Mouse (Mus musculus) mouse embryonic stem cell (cell line): ENCODE measurements around the gene Tmem245.
"Not testable (repeated sequence)": the region's sequence is repeated elsewhere in the genome, so short reads cannot be mapped to it uniquely, and the experiment has no call there.

Experiments used
- in situ Hi-C, 2 experiments: fragments of 300-500 bp; cut with MboI; formaldehyde crosslinking; loops; 1 replicate in 1 of 2; 3 replicates in 1 of 2; pipeline ENCODE4 v1.14.3; 2019 to 2020; ENCODE audit warnings: low sequenced_read_pairs in 2 of 2, low pct_unique_long_range_greater_than_20kb in 1 of 2, mixed read lengths in 1 of 2; ENCODE audit not compliant: unreplicated experiment in 1 of 2

Gene Tmem245

DNA sequence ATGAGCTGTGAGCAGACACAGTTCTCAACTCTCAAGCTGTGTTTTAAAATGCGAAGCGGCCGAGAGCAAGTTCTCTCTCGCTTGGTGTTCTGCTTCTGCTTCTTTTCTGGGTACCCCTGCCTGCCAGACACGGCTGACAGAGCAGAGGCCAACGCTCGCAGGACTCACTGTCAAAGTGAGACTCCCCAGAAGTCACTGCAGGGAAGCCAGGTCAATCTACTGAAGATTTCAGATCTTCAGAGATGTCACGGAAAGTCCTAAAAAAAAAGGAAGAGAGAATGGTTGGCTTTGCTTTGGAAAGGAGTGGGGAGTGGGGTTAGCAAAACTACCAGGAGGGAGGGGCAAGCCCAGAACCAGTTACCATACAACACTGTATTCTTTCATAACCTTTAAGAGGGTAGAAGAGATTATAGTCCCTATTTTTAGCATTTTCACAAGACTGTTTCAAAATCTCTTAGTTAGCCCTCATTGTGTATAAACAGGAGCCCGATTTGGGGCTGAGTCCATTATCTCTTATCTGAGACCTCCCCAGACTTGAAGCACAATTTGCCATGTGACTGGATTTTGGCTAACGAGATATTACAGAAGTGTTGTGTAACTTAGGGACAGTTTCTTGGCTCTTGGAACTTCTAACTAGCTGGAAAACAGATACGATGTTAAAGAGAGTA, 67.1 kb downstream of the Tmem245 start:
- in situ Hi-C loops: no loop called here

DNA sequence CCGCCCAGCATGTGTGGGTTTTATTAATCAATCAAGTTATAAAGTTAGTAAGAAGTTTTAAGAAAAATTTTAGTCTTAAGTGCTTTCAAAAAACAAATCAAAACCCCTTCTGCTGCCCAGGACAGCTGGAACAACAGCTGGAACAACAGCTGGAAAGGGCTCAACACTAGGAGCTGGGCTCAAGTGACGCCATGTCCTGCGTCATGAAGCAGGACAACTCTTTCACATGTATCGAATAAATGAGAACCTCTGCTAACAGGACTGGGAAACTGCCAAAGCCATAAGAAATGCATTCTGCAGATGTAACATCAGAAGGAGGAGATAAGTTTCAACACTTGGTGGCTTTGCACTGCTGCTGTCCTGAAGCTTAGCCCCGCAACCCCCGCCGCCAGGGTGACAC, 68.3 kb downstream of the Tmem245 start:
- in situ Hi-C loops: no loop called here

DNA sequence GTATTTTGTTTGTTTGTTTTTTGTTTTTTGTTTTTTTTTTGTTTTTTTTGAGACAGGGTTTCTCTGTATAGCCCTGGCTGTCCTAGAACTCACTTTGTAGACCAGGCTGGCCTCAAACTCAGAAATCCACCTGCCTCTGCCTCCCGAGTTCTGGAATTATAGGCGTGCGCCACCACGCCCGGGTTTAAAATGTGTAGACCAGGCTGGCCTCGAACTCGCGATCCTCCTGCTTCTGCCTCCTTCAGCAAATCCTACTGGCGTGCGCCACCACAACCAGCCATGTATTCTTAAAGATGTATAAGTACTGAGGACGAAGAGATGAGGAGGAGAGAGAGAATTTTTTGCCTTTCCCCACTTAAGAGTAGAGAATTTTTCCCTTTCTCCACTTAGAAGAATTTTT, 76.7 kb downstream of the Tmem245 start:
- in situ Hi-C loops: not testable (repeated sequence)

DNA sequence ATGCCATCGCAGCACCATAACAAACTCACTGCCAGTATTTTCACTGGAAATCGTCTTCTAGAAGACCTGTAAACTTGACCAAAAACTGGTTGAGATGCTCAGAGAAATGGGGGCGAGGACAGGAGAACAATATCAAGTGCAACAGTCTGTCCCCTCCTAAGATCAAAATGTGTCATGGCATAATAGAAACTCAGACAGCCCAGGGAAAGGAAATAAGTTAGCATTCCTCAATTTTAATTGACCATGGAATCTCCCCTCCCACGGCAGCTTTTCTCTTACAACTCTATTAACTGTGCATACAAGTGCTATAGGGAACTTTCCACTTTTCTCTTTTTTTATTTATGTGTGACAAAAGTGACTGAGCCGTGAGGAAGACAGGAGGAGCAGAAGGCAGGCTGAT, 79.5 kb downstream of the Tmem245 start:
- in situ Hi-C loops: no loop called here

DNA sequence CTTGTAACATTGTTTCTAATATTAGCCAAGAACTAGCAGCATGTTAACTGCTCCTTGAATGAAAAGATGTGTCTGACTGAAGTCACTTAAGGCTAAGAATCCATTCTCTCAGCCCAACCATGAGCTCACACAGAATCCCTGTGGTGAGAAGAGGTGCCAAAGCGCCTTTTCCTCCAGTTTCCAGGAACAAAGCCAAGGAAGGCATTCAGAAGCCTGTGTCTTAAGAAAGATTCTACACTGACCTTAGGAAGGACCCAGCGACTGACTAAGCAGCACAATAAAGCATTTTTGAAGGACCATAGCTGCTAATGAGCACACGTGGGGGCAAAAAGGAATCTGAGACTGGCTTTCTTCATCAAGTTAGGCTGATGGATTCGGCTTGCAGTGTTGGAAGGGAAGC, 81.3 kb downstream of the Tmem245 start:
- in situ Hi-C loops: no loop called here

DNA sequence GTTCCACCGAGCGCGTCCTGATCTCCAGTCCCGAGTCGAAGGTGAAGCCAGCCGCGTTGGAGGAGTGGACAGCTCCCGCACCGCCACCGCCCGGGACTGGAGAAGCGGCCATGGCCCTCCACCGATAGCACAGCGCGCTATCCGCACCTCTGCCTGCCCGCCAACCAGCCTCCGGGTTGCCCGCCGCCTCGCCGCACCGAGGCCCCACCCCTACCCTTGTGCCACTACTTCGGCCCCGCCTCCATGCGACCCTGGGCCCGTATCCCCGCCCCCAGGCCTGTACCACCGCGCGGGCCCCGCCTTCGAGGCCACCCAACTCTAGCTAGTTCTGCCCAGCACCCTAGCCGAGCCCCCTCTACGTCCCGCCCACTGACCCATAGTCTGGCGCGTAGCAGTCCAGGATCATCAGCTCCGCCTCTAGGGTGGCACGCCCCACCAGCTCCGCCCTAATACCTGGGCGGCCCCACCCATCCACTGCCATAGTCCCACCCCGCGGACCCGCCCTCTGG, 82.2 kb downstream of the Tmem245 start, which contains the start of gene Ctnnal1:
Ctnnal1 (minus strand) TSS at position 186 of the 509 bp plus-strand sequence.
- in situ Hi-C loops: no loop called here

DNA sequence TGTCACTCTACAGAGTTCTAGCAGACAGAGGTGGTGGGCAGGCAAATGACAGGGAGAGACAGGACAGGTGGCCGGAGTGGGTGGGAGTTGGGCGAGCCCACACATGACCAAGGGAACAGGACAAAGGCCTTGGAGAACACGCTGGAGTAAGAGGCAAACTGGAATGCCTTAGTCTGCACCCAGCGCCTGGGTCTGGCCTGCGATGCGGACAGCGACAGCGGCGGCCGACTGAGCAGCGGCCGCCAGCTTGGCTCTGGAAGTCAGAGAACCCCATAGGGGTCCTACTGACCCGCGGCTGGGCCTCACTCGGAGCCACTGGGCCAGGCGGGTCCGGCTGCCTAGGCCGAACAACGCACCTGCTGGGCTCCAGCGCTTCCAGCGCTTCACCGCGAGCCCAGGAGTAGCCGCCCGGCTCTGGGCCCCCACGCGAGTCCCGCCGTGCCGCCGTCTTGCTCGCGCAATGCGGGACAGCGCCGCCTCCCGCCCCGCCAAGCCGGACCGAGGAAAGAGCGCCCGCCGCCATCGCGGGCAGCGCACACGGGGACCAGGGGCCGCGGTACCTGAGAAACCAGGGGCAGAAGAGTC, 82.7 kb downstream of the Tmem245 start:
- in situ Hi-C loops: no loop called here

DNA sequence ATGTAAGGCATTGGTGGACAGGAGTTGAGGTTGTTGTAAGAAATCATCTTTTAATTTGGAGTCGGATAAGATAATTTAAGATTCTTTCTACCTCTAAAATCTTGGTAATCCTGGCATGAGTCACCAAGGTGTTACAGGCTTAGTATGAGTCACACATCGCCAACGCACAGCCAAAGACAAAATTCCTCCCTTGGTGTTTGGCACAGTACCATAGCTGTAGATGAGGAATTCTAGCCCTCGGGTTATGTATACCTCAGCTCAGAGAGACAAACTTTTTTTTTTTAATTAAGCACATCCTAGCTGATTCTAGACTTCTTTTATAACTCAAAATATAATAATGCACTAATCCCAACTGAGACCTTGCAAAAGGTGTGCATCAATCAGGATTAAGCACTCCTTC, 83.2 kb downstream of the Tmem245 start:
- in situ Hi-C loops: no loop called here

DNA sequence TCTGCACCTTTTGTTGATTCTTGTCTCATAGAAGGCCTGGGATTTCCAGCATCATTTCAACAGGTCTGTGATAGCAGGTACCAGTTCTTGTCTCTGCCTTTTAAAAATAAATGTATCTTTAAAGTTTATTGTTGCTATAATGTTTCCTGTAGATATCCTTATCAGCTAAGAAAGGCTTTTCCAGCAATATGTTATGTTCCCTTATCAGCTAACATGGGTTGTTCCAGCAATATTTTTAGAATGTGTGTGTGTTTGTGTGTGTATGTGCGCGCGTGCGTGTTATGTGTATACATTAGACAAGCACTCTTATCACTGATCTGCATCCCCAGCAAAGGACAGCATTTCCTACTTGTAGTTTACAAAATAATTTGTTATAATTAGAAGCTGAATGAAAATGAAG, 85.7 kb downstream of the Tmem245 start:
- in situ Hi-C loops: no loop called here

DNA sequence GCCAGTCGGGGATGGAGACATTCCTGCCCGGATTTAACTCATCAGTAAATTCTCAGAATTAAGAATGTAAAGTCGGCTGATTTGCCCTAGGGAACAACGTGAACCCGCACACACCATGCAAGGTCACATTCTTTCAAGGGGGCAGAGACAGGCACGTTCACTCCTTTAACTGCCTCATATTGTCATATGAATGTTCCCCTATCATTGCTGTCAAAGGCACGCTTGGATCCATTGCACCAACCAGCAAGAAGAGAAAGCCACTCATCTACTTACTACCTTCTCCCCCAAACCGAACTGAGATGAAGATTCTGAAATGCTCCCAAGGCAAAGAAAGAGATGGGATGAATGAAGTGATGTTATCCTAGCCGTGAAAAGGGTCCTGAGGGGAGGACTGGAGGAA, 88.5 kb downstream of the Tmem245 start:
- in situ Hi-C loops: no loop called here

DNA sequence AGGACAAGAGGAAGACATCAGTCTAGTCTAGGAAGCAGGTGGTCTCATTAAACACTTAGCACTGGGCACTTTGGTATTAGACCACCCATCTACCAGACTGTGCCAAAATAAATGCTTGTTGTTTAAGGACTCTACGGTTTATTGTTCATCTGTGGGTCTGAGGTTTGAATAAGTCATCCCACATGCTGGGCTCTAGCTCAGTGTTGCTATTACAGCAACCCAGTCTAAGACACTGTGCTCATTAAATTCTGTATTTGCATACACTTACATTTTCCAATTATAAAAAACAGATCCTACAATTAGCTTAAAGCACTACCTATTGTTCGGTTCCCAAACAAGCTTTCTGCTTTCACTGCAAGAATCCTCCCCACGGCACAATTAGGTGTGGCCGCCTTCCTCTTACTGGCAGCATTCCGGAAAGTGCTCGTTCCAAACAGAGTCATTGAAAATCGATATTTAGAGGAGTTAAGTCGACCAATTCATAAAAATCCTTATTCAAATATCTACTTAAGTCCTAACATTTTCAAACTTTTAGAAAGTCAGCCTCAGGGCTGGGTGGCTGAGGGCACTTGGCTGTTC, 90.8 kb downstream of the Tmem245 start:
- in situ Hi-C loops: no loop called here

DNA sequence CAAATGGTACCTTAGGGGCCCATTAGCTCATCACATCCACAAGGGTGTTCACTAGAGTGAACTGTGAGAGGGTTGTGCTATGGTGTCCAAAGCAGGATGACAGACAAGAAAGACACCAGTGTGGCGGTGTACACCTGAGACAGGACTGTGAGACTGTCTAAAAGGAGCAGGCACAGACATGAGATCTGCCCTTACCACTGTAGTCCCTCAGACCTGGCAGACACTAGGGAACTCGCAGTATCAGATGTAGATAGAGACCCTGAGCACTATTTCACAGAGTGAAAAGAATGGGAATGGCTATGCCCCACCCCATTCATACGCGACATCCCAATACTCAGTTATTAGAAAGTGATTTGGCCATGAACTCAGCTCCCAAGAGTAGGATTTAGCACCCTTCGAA, 91.3 kb downstream of the Tmem245 start:
- in situ Hi-C loops: no loop called here

DNA sequence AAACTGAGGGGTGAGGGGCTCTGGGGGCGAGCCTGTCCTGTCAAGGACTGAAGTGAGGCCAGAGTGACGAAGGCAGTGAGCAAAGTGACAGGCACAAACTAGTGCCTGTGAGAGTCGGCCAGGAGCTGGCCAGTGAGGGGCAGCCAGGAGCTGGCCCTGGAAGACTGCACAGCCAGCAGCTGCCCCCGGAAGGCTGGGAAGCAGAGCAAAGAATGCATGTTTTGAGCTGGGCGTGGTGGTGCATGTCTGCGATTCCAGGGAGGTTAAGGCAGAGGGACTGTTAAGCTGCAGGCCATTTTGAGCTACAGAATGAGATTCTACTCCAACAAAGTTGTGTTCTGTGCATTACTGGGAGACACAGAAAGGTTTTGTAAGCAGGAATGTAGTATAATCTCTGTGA, 96.5 kb downstream of the Tmem245 start:
- in situ Hi-C loops: no loop called here

DNA sequence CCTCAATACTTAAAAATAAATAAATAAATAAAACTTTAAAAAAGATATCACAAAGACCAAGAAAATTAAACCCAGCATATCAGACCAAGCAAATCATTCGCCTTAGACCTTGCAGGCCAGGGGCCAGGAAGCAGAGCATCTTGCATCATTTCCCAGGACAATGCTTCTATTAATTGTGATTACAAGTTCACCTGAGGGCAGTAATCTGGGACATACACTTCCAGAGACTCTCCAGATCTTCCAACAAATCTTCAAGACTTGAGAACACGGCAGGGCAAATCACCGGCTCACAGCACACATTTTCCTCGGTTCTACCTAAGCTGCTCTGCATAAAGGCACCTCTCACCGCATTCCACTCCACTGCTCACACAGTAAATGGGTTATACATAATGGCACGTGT, 99.2 kb downstream of the Tmem245 start:
- in situ Hi-C loops: no loop called here

DNA sequence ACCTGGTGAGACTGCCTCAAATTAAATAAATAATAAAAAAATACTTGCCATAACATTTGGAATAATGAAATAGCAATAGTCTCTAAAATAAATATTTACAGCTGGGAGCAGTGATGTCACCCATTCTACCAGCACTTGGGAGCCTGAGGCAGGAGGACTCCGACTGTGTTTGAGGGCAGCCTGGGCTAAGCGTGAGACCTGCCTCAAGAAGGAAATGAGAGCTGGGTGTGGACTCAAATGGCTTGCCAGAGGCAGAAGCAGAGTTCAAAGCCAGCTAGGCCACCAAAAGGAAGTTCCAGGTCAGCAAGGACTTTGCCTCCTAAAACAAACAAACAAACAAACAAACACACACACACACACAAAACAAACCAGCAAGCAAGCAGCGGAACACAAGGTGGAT, 99.8 kb downstream of the Tmem245 start:
- in situ Hi-C loops: no loop called here

DNA sequence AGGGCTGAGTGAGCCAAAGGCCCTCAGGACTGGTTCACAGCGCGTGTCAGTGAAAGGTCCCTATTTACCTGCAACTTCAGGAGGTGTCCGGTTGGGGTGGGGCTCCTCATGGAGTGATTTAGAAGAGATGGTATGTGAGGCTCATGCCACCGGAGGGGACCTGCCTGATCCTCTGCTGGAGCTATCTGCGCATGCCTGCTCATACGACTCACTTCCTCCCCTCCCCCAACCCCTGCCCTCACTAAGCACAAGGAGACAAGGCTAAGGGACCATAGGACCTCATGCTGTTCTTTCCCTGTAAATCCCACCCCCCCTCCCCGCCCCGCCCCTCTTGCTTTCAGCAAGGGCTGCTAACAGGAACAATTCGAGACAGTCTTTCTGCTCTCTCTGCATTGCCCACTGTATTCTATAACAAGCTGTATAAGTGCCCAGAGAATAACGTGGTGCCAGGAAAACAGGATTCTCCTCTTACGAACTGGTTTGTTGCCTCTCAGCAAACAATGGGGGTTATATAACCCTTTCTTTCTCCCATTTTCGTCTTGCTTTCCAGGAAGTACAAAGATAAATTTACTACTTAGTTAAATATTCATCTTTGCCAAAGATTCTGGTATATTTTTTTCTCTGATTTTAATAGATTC, 101.2 kb downstream of the Tmem245 start:
- in situ Hi-C loops: no loop called here

DNA sequence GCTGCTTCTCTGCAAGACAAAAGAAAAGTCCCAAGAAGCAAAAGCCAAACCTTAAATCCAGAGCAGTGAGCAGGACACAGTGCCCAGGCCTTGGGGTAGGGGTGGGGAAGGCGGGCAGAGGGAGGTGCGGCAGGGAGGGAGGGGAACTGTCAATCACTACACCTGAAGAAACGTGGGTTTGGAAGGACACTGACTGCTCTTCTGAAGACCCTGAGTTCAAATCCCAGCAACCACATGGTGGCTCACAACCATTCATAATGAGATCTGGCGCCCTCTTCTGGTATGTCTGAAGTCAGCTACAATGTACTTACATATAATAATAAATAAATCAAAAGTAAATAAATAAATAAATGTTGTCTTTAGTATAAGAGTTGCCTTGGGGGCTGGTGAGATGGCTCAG, 102.3 kb downstream of the Tmem245 start:
- in situ Hi-C loops: no loop called here

DNA sequence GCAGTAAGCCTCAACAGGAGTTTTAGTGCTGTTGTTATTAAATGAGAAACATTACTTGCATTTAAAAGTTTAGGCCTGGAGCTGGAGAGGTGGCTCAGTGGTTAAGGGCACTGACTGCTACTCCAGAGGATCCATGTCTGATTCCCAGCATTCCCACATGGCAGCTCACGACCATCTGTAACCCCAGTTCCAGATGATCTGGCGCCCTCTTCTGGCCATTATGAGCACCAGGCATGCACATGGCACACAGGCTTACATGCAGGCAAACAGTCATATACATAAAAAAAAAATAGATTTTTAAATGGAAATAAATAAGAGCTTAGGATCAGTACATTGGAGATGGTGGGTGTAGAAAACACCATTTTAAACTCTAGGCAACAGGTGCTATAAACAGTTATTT, 103.3 kb downstream of the Tmem245 start:
- in situ Hi-C loops: no loop called here

DNA sequence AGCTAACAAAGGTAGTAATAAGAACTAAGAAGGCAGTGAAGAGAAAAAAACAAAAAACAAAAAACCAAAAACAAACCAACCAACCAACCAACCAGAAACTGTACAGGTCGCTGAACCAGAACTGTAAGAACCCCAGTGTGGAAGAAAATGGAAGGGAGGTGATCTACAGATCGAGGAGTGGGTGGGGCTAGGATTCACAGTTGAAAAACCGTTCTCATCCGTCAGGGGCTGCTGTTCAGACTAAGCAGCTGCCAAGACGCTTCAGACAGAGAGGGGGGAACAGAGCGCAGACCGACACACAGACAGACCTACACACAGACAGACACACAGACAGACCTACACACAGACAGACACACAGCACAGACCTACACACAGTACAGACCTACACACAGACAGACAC, 104.7 kb downstream of the Tmem245 start:
- in situ Hi-C loops: no loop called here

DNA sequence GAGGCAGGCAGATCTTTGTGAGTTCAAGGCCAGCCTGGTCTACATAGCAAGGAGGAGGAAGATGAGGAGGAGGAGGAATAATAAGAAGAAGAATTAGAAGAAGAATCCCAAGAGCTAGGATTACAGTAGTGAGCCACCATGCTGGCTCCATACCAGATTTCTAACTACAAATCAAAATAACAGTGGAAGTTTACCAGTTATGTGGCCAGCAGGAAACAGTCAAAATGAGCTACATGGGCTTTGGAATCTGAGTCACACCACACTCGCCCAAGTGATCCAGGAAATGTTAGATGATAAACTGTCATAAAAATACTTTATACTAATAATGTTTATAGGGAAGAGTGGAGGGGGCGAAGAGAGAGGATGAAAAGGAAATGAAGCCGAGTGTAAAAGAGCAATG, 106.9 kb downstream of the Tmem245 start:
- in situ Hi-C loops: no loop called here
